ENCODE assay signal across 22 mouse cellular contexts in the genomic region with DNA sequence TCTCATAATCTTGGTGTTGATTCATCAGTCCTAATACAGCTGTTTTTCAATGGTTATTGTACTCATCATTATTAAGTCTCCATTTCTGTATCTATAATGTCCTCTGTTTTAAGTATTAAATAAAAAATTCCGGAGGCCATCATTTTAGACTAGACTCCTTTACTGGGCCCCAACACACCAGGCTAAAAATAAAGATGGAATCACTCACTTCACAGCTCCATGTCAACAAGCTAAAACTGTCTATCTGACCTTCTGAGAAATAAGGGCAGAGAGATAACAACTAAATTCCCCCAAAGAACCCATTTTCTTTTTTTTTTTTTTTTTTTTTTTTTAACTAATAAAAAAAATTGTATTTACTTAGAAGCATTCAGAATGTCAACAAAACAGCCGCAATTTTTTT.
"Had no signal": no experiment of that assay in that cellular context is flagged by ENCODE, and none has a peak within 500 bp of the region (broad histone marks: within the 10 kb centered on the region; RNA-seq: fewer than 3 reads in every experiment).

No protein-coding gene starts in this region.

- H3K27me3 ChIP-seq: limb, embryonic 12.5 days; limb, embryonic 15.5 days; midbrain, embryonic 12.5 days; midbrain, embryonic 15.5 days; neural tube, embryonic 12.5 days; neural tube, embryonic 15.5 days had no signal

- ATAC-seq: liver, postnatal 0 days; midbrain, embryonic 15.5 days had no signal

- H3K9me3 ChIP-seq: limb, embryonic 12.5 days; limb, embryonic 15.5 days; midbrain, embryonic 12.5 days; midbrain, embryonic 15.5 days; neural tube, embryonic 12.5 days; neural tube, embryonic 15.5 days had no signal

- H3K27ac ChIP-seq: limb, embryonic 12.5 days; limb, embryonic 15.5 days; liver, embryonic 14.5 days; macrophage; midbrain, embryonic 12.5 days; midbrain, embryonic 15.5 days; neural tube, embryonic 12.5 days; neural tube, embryonic 15.5 days; stomach, postnatal 0 days had no signal

- H3K4me1 ChIP-seq: limb, embryonic 12.5 days; limb, embryonic 15.5 days; midbrain, embryonic 12.5 days; midbrain, embryonic 15.5 days; neural tube, embryonic 12.5 days; neural tube, embryonic 15.5 days had no signal

- H3K9ac ChIP-seq: limb, embryonic 12.5 days; limb, embryonic 15.5 days; liver, embryonic 14.5 days; liver, postnatal 0 days; midbrain, embryonic 12.5 days; midbrain, embryonic 15.5 days; neural tube, embryonic 12.5 days; neural tube, embryonic 15.5 days had no signal

- DNase-seq: kidney, adult 9 months; kidney, postnatal 14 days; kidney, postnatal 4 days; left cerebral cortex, postnatal 4 days; liver, postnatal 0 days; lung, postnatal 14 days; right cerebral cortex, adult 18-20 months; right cerebral cortex, postnatal 14 days; right cerebral cortex, postnatal 4 days; thymus, adult 2 months; thymus, postnatal 14 days; thymus, postnatal 4 days had no signal

- H3K4me3 ChIP-seq: limb, embryonic 12.5 days; limb, embryonic 15.5 days; midbrain, embryonic 12.5 days; midbrain, embryonic 15.5 days; neural tube, embryonic 12.5 days; neural tube, embryonic 15.5 days had no signal

- H3K36me3 ChIP-seq: limb, embryonic 12.5 days; limb, embryonic 15.5 days; midbrain, embryonic 12.5 days; midbrain, embryonic 15.5 days; neural tube, embryonic 12.5 days; neural tube, embryonic 15.5 days had no signal

- H3K4me2 ChIP-seq: limb, embryonic 12.5 days; limb, embryonic 15.5 days; liver, embryonic 11.5 days; midbrain, embryonic 12.5 days; midbrain, embryonic 15.5 days; neural tube, embryonic 12.5 days; neural tube, embryonic 15.5 days had no signal
